Mouse (Mus musculus): ENCODE results near the gene Qtrt2. TPM values are rescaled to one million over a fixed set of nuclear protein-coding genes. Genes with fewer than 3 reads are reported as not detected.

The Qtrt2 gene
- total RNA-seq, 2 experiments from 2014 or later = 9.9 to 13.0 TPM

- no peak for DNase-seq
Observed at GRCm38 (mm10) chr16:43925001-43925558, 1.5 kb downstream of the Qtrt2 start.

GRCm38 (mm10) chr16:43922630-43923029 is 4.0 kb downstream of the Qtrt2 start:
- no peak for DNase-seq

- no peak for DNase-seq
Observed at GRCm38 (mm10) chr16:43922024-43922423, 4.6 kb downstream of the Qtrt2 start.

GRCm38 (mm10) chr16:43918867-43919266 is 7.7 kb downstream of the Qtrt2 start:
- DNase-seq = no peak

- DNase-seq = no peak
Observed at GRCm38 (mm10) chr16:43908881-43909280, 17.7 kb downstream of the Qtrt2 start.

GRCm38 (mm10) chr16:43900571-43900970 is 26.0 kb downstream of the Qtrt2 start:
- DNase-seq = no peak

GRCm38 (mm10) chr16:43900138-43900537 is 26.5 kb downstream of the Qtrt2 start:
- no peak for DNase-seq

GRCm38 (mm10) chr16:43894501-43894900 is 32.1 kb downstream of the Qtrt2 start:
- DNase-seq = no peak

GRCm38 (mm10) chr16:43890747-43891336 is 35.8 kb downstream of the Qtrt2 start:
- no peak for DNase-seq

GRCm38 (mm10) chr16:43890005-43890336 is 36.6 kb downstream of the Qtrt2 start:
- DNase-seq = no peak

- peak; percentile 100 for DNase-seq
Observed at GRCm38 (mm10) chr16:43889208-43890004, 37.2 kb downstream of the Qtrt2 start, which contains the start of gene Ccdc191. Gene Ccdc191, plus strand, starts transcription at chr16:43889800.

GRCm38 (mm10) chr16:43882329-43882728 is 44.3 kb downstream of the Qtrt2 start:
- DNase-seq = no peak

GRCm38 (mm10) chr16:43881636-43882035 is 45.0 kb downstream of the Qtrt2 start:
- no peak for DNase-seq

- no peak for DNase-seq
Observed at GRCm38 (mm10) chr16:43879769-43880168, 46.8 kb downstream of the Qtrt2 start.

GRCm38 (mm10) chr16:43871419-43871818 is 55.2 kb downstream of the Qtrt2 start:
- peak; percentile 20 to 30 for DNase-seq

GRCm38 (mm10) chr16:43869805-43870204 is 56.8 kb downstream of the Qtrt2 start:
- DNase-seq = no peak

- DNase-seq = no peak
Observed at GRCm38 (mm10) chr16:43860624-43861023, 66.0 kb downstream of the Qtrt2 start.

- no peak for DNase-seq
Observed at GRCm38 (mm10) chr16:43858941-43859476, 67.6 kb downstream of the Qtrt2 start.

- DNase-seq = no peak
Observed at GRCm38 (mm10) chr16:43849839-43850238, 76.8 kb downstream of the Qtrt2 start.

- DNase-seq = no peak
Observed at GRCm38 (mm10) chr16:43841236-43841635, 85.4 kb downstream of the Qtrt2 start.

GRCm38 (mm10) chr16:43831957-43832356 is 94.7 kb downstream of the Qtrt2 start:
- no peak for DNase-seq

- DNase-seq = no peak
Observed at GRCm38 (mm10) chr16:43827492-43827891, 99.1 kb downstream of the Qtrt2 start.

GRCm38 (mm10) chr16:43818404-43818803 is 108.2 kb downstream of the Qtrt2 start:
- no peak for DNase-seq
